Mouse (Mus musculus): ENCODE measurements around the gene Cnr2. TPM values are rescaled to one million over a fixed set of nuclear protein-coding genes. Genes with fewer than 3 reads are reported as not detected.

Cnr2 gene
- total and polyA plus RNA-seq, 3 experiments: 0.23 to 0.88 (median 0.59) TPM

DNA sequence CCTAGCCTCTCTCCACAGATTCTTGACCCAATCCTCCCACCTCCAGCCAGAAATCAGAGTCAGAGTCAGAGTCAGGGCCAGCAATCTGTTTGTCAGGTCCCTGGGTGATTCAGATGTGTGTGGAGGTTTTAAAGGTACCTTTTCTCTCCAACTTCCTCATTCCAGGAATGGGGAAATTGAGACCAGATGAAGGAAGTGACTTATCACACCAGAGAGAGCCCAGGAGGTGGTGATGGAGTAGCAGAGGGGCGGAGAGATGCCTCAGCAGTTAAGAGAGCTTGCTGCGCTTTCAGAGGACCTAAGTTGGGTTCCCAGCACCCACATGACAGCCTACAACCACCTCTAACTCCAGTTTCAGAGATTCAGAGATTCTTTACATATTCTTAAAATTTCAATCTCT, 3.7 kb upstream of the Cnr2 start:
- Histone ChIP-seq H3K36me3 (ENCODE audit: control insufficient read depth, insufficient read depth, low read length) (no peaks in the 10 kb centered on the region), H3K4me3 (no peak overlapping the region), H3K9ac (ENCODE audit: low read depth, low read length) (no peak overlapping the region), H3K27me3 (ENCODE audit: control insufficient read depth, insufficient read depth, low read length) (no peaks in the 10 kb centered on the region), H3K79me2 (replicated peaks; ENCODE audit: control insufficient read depth, insufficient read depth, low read length) (no peaks in the 10 kb centered on the region), H3K27ac (no peak overlapping the region), H3K4me1 (ENCODE audit: control insufficient read depth, insufficient read depth, low read length) (no peaks in the 10 kb centered on the region)
- WGBS: 92% methylated on average over 2 of the region's 2 CpGs
- TF ChIP-seq EP300 (IDR thresholded peaks at IDR 0.05; ENCODE audit: insufficient read depth, low read depth, low read length): no peak
- TF ChIP-seq POLR2A (IDR thresholded peaks at IDR 0.05; ENCODE audit: insufficient read depth, low read depth, low read length): no peak
- no peak for DNase-seq
- intact Hi-C loops (cut with DNase I): loop anchor here (2.0 to 10.0 kb wide), 3 partner anchors 39 to 263 kb away; partner anchors contain the start of gene Rpl11

DNA sequence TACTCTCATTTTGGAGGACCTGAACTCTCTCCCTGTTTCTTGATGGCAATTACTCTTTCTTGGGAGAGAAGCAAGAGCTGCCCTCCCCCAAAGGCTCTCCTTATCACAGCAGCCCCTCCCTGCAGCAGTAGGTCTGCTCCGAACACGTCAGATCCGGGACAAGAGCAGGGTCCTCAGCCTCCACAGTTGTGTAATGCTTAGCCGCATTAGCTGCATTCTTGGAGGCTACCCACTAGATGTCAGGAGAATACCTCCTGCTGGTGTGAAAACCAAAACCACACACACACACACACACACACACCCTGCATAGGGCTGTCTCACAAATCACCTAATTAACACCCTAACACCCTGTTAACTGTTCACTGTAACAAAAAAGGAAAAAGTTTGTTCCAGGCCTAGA, 2.3 kb upstream of the Cnr2 start:
- H3K4me1 ChIP-seq (ENCODE audit: control insufficient read depth, insufficient read depth, low read length): no peaks in the 10 kb centered on the region
- no peak overlapping the region for H3K4me3 ChIP-seq
- H3K27ac ChIP-seq: no peak overlapping the region
- no peak for TF ChIP-seq EP300 (IDR thresholded peaks at IDR 0.05; ENCODE audit: insufficient read depth, low read depth, low read length)
- no peak for TF ChIP-seq POLR2A (IDR thresholded peaks at IDR 0.05; ENCODE audit: insufficient read depth, low read depth, low read length)
- TF ChIP-seq CTCF (IDR thresholded peaks at IDR 0.05): peak; percentile 29
- no peaks in the 10 kb centered on the region for H3K27me3 ChIP-seq (ENCODE audit: control insufficient read depth, insufficient read depth, low read length)
- no peaks in the 10 kb centered on the region for H3K79me2 ChIP-seq (replicated peaks; ENCODE audit: control insufficient read depth, insufficient read depth, low read length)
- H3K9ac ChIP-seq (ENCODE audit: low read depth, low read length): no peak overlapping the region
- 51% methylated on average over 4 of the region's 4 CpGs for WGBS
- intact Hi-C loops (cut with DNase I): loop anchor here (5.0 to 10.0 kb wide), 2 partner anchors 159 to 262 kb away; partner anchors contain the start of gene Rpl11
- DNase-seq: no peak
- no peaks in the 10 kb centered on the region for H3K36me3 ChIP-seq (ENCODE audit: control insufficient read depth, insufficient read depth, low read length)

DNA sequence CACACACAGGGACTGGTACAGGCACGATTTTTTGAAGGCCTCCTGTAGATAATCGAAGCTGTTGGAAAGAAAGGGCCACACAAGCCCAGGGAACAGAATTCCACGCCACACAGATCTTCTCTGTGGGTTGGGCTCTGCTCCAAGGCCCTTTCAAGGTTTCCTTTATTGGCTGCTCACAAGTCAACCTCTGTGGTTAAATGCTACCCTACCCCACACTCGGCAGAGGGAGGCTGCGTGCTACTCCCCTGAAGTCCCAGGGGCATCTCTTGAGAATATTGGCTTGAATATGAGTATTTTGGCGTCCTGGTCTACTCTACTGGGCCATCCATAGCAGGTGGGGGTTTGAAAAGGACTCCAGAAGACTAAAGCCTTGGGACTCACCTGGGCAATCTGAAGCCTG, 963 bp downstream of the Cnr2 start:
- no peaks in the 10 kb centered on the region for H3K36me3 ChIP-seq (ENCODE audit: control insufficient read depth, insufficient read depth, low read length)
- no peak overlapping the region for H3K9ac ChIP-seq (ENCODE audit: low read depth, low read length)
- no peaks in the 10 kb centered on the region for H3K27me3 ChIP-seq (ENCODE audit: control insufficient read depth, insufficient read depth, low read length)
- H3K4me1 ChIP-seq (ENCODE audit: control insufficient read depth, insufficient read depth, low read length): peaks cover 4% of the 10 kb centered on the region
- intact Hi-C loops (cut with DNase I): loop anchor here (10.0 kb wide), 1 partner anchor 259 kb away; no protein-coding TSS in a partner anchor
- no peak for DNase-seq
- no peak overlapping the region for H3K27ac ChIP-seq
- WGBS: 73% methylated on average over 6 of the region's 6 CpGs
- TF ChIP-seq POLR2A (IDR thresholded peaks at IDR 0.05; ENCODE audit: insufficient read depth, low read depth, low read length): no peak
- TF ChIP-seq EP300 (IDR thresholded peaks at IDR 0.05; ENCODE audit: insufficient read depth, low read depth, low read length): no peak
- no peak for TF ChIP-seq CTCF (IDR thresholded peaks at IDR 0.05)
- H3K4me3 ChIP-seq: no peak overlapping the region
- no peaks in the 10 kb centered on the region for H3K79me2 ChIP-seq (replicated peaks; ENCODE audit: control insufficient read depth, insufficient read depth, low read length)

DNA sequence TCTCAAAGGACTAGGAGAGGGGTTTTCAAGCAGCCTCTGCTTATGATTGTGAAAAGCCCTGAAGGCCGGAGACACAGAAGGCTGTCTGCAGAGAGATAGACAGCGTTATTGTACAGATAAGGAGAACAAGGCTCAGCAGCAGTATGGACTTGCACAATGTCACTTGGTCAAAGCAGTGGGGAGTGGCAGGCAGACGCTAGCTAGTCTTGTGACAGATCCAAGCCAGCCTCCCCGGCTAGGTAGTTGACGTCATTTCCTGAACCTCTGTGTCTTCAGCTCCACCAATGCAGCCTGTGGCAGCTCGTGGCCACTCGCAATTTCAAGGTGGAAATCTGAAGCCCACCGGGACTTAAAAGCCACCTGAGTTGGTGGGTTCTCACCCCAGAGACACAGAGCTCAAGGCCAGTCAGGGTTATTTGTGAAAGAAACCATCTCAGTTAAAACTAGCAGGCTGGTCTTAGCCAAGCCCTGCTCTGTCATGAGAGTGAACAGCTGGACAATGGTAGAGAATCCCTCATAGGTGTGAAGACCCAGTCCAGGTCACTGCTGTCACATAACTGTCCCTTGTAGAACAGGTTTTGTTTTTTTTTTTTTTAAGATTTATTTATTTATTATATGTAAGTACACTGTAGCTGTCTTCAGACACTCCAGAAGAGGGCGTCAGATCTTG, 3.3 kb downstream of the Cnr2 start:
- Histone ChIP-seq H3K79me2 (replicated peaks; ENCODE audit: control insufficient read depth, insufficient read depth, low read length) (no peaks in the 10 kb centered on the region), H3K4me3 (no peak overlapping the region), H3K9ac (ENCODE audit: low read depth, low read length) (0 out of 2 replicates have a peak overlapping the region, but pooled peaks have one; percentile 5), H3K27ac (peak overlapping the region; percentile 36; the same call in 1 of the 2 replicates), H3K27me3 (ENCODE audit: control insufficient read depth, insufficient read depth, low read length) (no peaks in the 10 kb centered on the region), H3K36me3 (ENCODE audit: control insufficient read depth, insufficient read depth, low read length) (no peaks in the 10 kb centered on the region), H3K4me1 (ENCODE audit: control insufficient read depth, insufficient read depth, low read length) (peaks cover 4% of the 10 kb centered on the region)
- peak in 1 of 2 experiments; percentile 71 for DNase-seq
- TF ChIP-seq CTCF (IDR thresholded peaks at IDR 0.05) (no peak), EP300 (IDR thresholded peaks at IDR 0.05; ENCODE audit: insufficient read depth, low read depth, low read length) (peak; percentile 37; the same call in 1 of the 2 replicates), POLR2A (IDR thresholded peaks at IDR 0.05; ENCODE audit: insufficient read depth, low read depth, low read length) (0 out of 2 replicates have a peak, but pooled peaks have one; percentile 40)
- WGBS: 22% methylated on average over 9 of the region's 9 CpGs
- intact Hi-C loops (cut with DNase I): loop anchor here (10.0 kb wide), 1 partner anchor 256 kb away; no protein-coding TSS in a partner anchor

DNA sequence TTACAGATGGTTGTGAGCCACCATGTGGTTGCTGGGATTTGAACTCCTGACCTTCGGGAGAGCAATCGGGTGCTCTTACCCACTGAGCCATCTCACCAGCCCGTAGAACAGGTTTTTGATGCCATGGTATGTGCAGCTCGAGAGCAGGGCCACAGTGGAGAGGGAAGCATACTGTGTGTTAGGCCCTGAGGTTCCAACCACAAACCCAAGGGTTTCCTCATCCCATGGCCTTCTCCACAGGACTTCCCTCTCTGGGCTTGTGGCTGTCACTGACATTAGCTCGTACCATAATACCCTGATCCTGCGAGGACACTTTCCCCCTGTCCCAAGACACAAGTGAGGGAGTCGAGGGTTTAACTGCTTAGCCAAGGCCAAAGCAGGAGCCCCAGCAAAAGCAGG, 3.9 kb downstream of the Cnr2 start:
- 90% methylated on average over 7 of the region's 7 CpGs for WGBS
- intact Hi-C loops (cut with DNase I): loop anchor here (10.0 kb wide), 1 partner anchor 256 kb away; no protein-coding TSS in a partner anchor

DNA sequence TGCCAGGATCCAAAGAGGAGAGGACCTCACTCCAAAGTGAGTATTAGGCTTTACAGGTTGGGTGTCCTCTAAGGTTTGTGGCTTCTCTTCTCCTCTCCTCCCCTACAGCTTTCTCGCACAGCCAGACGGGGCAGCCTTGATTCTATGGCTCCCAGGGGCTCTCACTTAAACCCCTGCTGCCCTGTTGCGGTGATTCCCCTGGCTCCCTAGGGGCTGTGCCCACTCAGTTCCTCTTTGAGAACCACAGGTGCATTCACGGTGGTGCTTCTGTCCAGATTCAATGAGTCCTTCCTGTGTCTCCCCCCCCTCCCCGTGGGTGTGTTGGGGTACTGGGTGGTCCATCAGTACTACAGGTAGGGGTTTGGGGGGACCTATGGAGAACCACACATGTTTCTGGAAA, 4.8 kb downstream of the Cnr2 start:
- no peaks in the 10 kb centered on the region for H3K36me3 ChIP-seq (ENCODE audit: control insufficient read depth, insufficient read depth, low read length)
- TF ChIP-seq EP300 (IDR thresholded peaks at IDR 0.05; ENCODE audit: insufficient read depth, low read depth, low read length) (no peak), POLR2A (IDR thresholded peaks at IDR 0.05; ENCODE audit: insufficient read depth, low read depth, low read length) (no peak), CTCF (IDR thresholded peaks at IDR 0.05) (no peak)
- WGBS: 68% methylated on average over 5 of the region's 5 CpGs
- H3K79me2 ChIP-seq (replicated peaks; ENCODE audit: control insufficient read depth, insufficient read depth, low read length): no peaks in the 10 kb centered on the region
- no peak overlapping the region for H3K27ac ChIP-seq
- H3K27me3 ChIP-seq (ENCODE audit: control insufficient read depth, insufficient read depth, low read length): no peaks in the 10 kb centered on the region
- no peak overlapping the region for H3K4me3 ChIP-seq
- H3K4me1 ChIP-seq (ENCODE audit: control insufficient read depth, insufficient read depth, low read length): peaks cover 4% of the 10 kb centered on the region
- DNase-seq: peak in 1 of 2 experiments; percentile 49
- H3K9ac ChIP-seq (ENCODE audit: low read depth, low read length): no peak overlapping the region
- intact Hi-C loops (cut with DNase I): no loop called here

More for the DNA sequence above, 3.9 kb downstream of the Cnr2 start:
- Histone ChIP-seq H3K4me1 (ENCODE audit: control insufficient read depth, insufficient read depth, low read length) (peaks cover 4% of the 10 kb centered on the region), H3K36me3 (ENCODE audit: control insufficient read depth, insufficient read depth, low read length) (no peaks in the 10 kb centered on the region), H3K79me2 (replicated peaks; ENCODE audit: control insufficient read depth, insufficient read depth, low read length) (no peaks in the 10 kb centered on the region), H3K9ac (ENCODE audit: low read depth, low read length) (no peak overlapping the region), H3K27me3 (ENCODE audit: control insufficient read depth, insufficient read depth, low read length) (no peaks in the 10 kb centered on the region), H3K4me3 (no peak overlapping the region), H3K27ac (no peak overlapping the region)
- no peak for DNase-seq
- no peak for TF ChIP-seq POLR2A (IDR thresholded peaks at IDR 0.05; ENCODE audit: insufficient read depth, low read depth, low read length)
- TF ChIP-seq CTCF (IDR thresholded peaks at IDR 0.05): no peak
- no peak for TF ChIP-seq EP300 (IDR thresholded peaks at IDR 0.05; ENCODE audit: insufficient read depth, low read depth, low read length)
